Mouse (Mus musculus): ENCODE results near the gene 4930539E08Rik. TPM values are rescaled to one million over a fixed set of nuclear protein-coding genes. Genes with fewer than 3 reads are reported as not detected.

4930539E08Rik gene
- polyA plus RNA-seq, 1 experiment, result not detected

DNA sequence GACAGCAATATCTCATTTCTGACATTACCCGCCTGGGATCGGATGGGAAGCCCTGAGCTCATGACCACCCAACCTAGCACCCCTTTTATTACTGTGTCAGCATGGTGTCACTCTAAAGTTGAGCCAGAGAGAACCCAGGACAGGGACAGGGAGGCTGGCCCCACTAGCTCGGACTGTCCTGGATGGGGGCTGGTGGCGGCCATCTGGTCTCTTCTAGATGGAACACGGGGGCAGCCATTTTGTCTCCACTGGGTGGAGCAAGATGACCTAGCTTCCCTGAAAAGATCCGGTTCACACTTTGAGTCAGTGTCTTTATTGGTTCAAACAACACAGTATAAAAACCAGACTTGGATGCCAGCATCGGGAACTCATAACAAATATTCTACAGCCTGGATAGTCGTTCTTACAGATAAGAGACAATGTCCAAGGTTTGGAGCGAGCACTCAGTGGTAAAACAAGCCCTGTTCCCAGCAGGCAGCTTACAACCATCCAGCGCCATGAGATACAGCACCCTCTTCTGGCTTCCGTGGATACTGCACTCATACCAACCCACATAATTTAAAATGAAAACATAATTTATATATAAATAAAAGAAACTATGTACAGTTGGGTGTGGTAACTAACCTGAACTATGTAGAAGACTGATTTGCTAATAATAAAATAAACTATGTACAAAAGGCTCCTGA is 18.9 kb downstream of the 4930539E08Rik start:
- TF ChIP-seq POLR2A (IDR thresholded peaks at IDR 0.05; ENCODE audit: borderline replicate concordance, control insufficient read depth, low read depth, low read length), result no peak
- peak; percentile 41; the same call in 1 of the 2 replicates for TF ChIP-seq CTCF (IDR thresholded peaks at IDR 0.05; ENCODE audit: control insufficient read depth, insufficient read depth, low read length)
- H3K4me3 ChIP-seq (replicated peaks; ENCODE audit: control insufficient read depth, low read depth, low read length), result no peak overlapping the region
- peaks cover 5% of the 10 kb centered on the region for H3K4me1 ChIP-seq (ENCODE audit: control insufficient read depth, insufficient read depth, low read length)
- 85% methylated on average over 11 of the region's 11 CpGs for WGBS
- H3K27ac ChIP-seq (ENCODE audit: control insufficient read depth, insufficient read depth, low read depth, low read length, poor library complexity), result no peak overlapping the region

DNA sequence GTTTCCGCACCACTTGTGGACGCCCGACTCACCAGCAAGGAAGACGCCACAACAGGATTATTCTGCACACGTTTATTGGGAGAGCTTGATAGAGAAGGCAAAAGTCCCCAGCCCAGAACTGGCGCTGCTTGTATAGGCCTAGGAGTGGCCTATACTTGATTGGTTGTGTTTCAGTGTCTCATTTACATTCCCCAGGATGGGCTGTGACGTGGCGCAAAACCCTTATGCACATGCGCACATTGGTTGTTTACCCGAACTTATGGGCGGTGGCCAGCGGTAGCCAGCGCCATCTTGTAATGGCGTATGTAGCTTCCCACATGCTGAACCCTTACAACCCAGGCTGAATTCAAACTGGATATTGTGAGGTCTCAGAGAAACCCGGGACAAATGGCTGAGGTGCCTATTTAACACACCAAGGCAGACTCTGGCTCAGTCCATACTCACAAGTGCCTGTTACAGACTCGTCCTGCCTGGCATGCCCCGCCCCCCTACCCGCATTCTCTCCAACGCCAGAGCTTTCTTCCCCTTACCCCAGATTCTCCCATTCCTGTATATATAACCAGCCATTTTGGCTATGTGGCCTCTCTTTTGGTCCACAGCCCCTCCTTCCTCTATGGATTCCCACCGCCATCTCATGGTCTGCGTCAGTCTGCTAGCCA is 19.8 kb downstream of the 4930539E08Rik start:
- TF ChIP-seq CTCF (IDR thresholded peaks at IDR 0.05; ENCODE audit: control insufficient read depth, insufficient read depth, low read length) (no peak), POLR2A (IDR thresholded peaks at IDR 0.05; ENCODE audit: borderline replicate concordance, control insufficient read depth, low read depth, low read length) (no peak)
- Histone ChIP-seq H3K4me3 (replicated peaks; ENCODE audit: control insufficient read depth, low read depth, low read length) (no peak overlapping the region), H3K27ac (ENCODE audit: control insufficient read depth, insufficient read depth, low read depth, low read length, poor library complexity) (no peak overlapping the region), H3K4me1 (ENCODE audit: control insufficient read depth, insufficient read depth, low read length) (peaks cover 5% of the 10 kb centered on the region)
- 89% methylated on average over 21 of the region's 21 CpGs for WGBS

DNA sequence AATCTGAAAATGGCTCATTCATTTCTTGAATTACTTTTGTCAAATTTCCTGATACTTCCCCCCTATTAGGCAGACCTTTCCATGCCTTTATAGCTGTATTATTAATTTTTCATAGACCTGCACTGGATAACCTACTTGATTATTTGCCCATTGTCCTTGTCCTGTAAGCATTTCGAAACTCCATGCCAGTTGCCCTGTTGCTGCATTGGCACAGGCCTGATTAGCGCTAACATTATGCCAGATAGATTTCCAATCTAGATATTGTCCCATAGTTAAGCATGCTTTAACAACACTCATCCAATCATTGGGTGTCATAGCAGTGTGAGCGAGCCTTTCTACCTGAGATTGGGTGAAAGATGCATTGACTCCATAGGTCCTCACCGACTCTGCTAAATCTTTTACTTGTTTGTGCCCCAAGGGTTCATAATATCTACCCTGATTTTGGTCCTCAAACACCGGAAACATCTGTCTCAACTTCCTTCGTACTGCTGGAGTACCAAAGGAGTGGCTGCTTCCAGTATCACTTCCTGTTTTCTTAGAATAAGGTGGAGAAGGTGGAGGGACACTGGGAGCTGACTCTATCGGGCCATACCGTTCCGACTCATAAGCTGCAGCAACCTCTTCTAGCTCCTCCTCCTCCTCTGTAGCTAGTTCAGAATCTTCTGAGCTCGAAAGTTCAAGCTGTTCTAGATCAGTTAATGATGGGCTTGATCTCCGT is 20.9 kb downstream of the 4930539E08Rik start:
- 19% methylated on average over 11 of the region's 11 CpGs for WGBS
- H3K4me3 ChIP-seq (replicated peaks; ENCODE audit: control insufficient read depth, low read depth, low read length), result no peak overlapping the region
- TF ChIP-seq POLR2A (IDR thresholded peaks at IDR 0.05; ENCODE audit: borderline replicate concordance, control insufficient read depth, low read depth, low read length) (no peak), CTCF (IDR thresholded peaks at IDR 0.05; ENCODE audit: control insufficient read depth, insufficient read depth, low read length) (no peak)
- no peak overlapping the region; the same call in 1 of the 2 replicates for H3K27ac ChIP-seq (ENCODE audit: control insufficient read depth, insufficient read depth, low read depth, low read length, poor library complexity)
- peaks cover 3% of the 10 kb centered on the region for H3K4me1 ChIP-seq (ENCODE audit: control insufficient read depth, insufficient read depth, low read length)

DNA sequence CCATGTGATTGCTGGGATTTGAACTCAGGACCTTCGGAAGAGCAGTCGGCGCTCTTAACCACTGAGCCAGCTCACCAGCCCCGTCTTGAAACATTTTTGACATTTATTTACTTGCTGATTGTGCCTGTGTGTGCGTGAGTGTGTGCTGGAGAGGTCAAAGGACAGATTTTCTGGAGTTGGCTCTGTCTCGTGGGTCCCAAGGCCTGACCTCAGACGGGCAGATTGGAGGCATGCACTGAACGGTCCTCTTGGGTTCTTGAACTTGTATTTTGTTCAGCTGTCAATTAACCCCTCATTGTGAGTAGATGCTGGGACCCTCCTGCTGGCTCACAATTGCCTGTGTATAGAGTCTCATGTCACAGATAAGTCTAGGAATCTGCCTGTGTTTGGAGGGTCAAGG is 28.9 kb downstream of the 4930539E08Rik start:
- 88% methylated on average over 8 of the region's 8 CpGs for WGBS
- no peak overlapping the region for H3K4me3 ChIP-seq (replicated peaks; ENCODE audit: control insufficient read depth, low read depth, low read length)
- peaks cover 1% of the 10 kb centered on the region; the same call in 1 of the 2 replicates for H3K4me1 ChIP-seq (ENCODE audit: control insufficient read depth, insufficient read depth, low read length)
- H3K27ac ChIP-seq (ENCODE audit: control insufficient read depth, insufficient read depth, low read depth, low read length, poor library complexity), result no peak overlapping the region
- TF ChIP-seq CTCF (IDR thresholded peaks at IDR 0.05; ENCODE audit: control insufficient read depth, insufficient read depth, low read length) (no peak), POLR2A (IDR thresholded peaks at IDR 0.05; ENCODE audit: borderline replicate concordance, control insufficient read depth, low read depth, low read length) (no peak)

DNA sequence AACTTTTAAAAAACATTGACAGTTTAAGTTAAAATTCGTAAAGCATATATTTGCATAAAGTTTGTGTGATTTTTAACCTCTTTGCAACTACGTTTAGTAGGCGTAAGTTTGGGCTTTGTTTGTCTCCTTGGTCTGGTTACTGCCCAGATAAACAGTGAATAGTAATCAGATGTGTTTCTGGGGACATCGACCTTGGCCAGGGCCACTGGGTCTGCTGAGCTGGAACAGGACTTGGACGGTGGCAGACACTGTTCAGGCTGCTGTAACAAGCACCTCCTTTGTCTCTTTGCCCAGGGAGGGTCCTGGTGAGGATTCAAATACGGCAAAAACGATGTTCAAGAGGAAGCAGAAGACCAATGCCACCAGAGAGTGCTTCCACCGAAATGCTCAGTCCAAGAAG is 29.9 kb downstream of the 4930539E08Rik start:
- Histone ChIP-seq H3K27ac (ENCODE audit: control insufficient read depth, insufficient read depth, low read depth, low read length, poor library complexity) (no peak overlapping the region), H3K4me3 (replicated peaks; ENCODE audit: control insufficient read depth, low read depth, low read length) (no peak overlapping the region), H3K4me1 (ENCODE audit: control insufficient read depth, insufficient read depth, low read length) (peaks cover 1% of the 10 kb centered on the region; the same call in 1 of the 2 replicates)
- WGBS, result 73% methylated on average over 8 of the region's 8 CpGs
- no peak for TF ChIP-seq POLR2A (IDR thresholded peaks at IDR 0.05; ENCODE audit: borderline replicate concordance, control insufficient read depth, low read depth, low read length)
- TF ChIP-seq CTCF (IDR thresholded peaks at IDR 0.05; ENCODE audit: control insufficient read depth, insufficient read depth, low read length), result no peak

DNA sequence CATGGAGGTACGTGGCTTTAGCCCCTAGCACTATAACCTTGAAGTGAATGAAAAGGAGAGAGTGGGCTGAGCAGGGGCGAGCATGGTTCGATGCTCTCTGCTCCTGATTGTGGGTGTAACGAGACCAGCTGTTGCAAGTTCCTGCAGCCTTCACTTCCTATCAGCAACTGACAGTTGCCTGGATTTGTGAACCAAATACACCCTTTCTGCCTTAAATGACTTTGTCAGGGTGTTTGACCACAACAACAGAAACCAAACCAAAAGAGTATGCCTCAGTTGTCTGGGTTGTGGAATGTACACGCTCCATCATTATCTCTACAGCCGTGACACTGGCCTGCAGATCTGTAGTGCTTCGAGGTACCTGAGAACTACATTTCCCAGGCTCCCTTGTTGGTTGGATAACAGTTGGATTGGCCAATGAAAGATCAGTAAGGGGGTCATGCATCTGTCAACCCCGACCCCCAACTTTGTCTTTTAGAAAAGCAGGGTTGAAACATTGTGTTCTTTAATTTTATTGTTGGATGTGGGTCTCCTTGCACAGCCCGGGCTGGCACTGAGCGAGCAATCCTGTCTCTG is 31.1 kb downstream of the 4930539E08Rik start:
- TF ChIP-seq POLR2A (IDR thresholded peaks at IDR 0.05; ENCODE audit: borderline replicate concordance, control insufficient read depth, low read depth, low read length), result no peak
- TF ChIP-seq CTCF (IDR thresholded peaks at IDR 0.05; ENCODE audit: control insufficient read depth, insufficient read depth, low read length), result no peak
- Histone ChIP-seq H3K27ac (ENCODE audit: control insufficient read depth, insufficient read depth, low read depth, low read length, poor library complexity) (no peak overlapping the region; the same call in none of the 2 replicates), H3K4me1 (ENCODE audit: control insufficient read depth, insufficient read depth, low read length) (peaks cover 1% of the 10 kb centered on the region; the same call in 1 of the 2 replicates), H3K4me3 (replicated peaks; ENCODE audit: control insufficient read depth, low read depth, low read length) (no peak overlapping the region)
- WGBS, result 32% methylated on average over 10 of the region's 10 CpGs

DNA sequence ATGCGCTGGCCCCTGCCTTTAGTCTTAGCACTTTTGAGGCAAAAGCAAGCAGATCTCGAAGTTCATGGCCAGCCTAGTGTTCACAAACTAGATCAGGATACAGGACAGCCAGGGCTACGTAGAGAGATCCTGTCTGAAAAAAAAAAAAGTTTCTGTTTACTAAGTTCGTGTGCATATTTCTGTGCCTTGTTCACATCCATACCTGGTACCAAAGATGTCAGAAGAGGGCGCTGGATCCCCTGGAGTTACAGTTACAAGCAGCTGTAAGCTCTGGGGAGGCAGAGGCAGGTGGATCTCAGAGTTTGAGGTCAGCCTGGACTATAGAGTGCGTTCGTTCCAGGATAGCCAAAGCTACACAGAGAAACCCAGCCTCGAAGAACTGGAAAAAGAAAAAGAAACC is 32.3 kb downstream of the 4930539E08Rik start:
- 42% methylated on average over 8 of the region's 8 CpGs for WGBS
- TF ChIP-seq CTCF (IDR thresholded peaks at IDR 0.05; ENCODE audit: control insufficient read depth, insufficient read depth, low read length), result no peak
- no peak for TF ChIP-seq POLR2A (IDR thresholded peaks at IDR 0.05; ENCODE audit: borderline replicate concordance, control insufficient read depth, low read depth, low read length)
- H3K4me1 ChIP-seq (ENCODE audit: control insufficient read depth, insufficient read depth, low read length), result peaks cover 1% of the 10 kb centered on the region; the same call in 1 of the 2 replicates

DNA sequence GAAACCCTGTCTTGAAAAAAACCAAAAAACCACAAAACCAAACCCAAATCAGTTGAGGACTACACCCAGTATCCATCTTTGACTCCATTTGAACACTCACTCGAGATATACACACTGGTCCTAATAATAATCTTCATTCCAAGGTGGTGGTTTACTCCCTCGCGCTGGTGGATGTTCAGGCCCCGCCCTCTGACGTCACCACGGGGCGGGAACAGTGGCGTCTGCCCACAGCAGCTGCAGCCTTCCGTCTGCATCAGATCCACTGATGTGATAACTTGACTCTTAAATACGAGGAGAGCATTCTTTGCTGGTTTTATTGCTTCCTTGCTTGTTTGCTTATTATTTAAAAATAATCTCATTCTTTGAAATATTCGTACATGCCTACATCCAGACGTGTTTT is 32.8 kb downstream of the 4930539E08Rik start:
- Histone ChIP-seq H3K4me1 (ENCODE audit: control insufficient read depth, insufficient read depth, low read length) (peaks cover 1% of the 10 kb centered on the region; the same call in 1 of the 2 replicates), H3K27ac (ENCODE audit: control insufficient read depth, insufficient read depth, low read depth, low read length, poor library complexity) (no peak overlapping the region), H3K4me3 (replicated peaks; ENCODE audit: control insufficient read depth, low read depth, low read length) (no peak overlapping the region)
- no peak for TF ChIP-seq POLR2A (IDR thresholded peaks at IDR 0.05; ENCODE audit: borderline replicate concordance, control insufficient read depth, low read depth, low read length)
- TF ChIP-seq CTCF (IDR thresholded peaks at IDR 0.05; ENCODE audit: control insufficient read depth, insufficient read depth, low read length), result no peak
- 1% methylated on average over 12 of the region's 12 CpGs for WGBS

More for the DNA sequence above, 32.3 kb downstream of the 4930539E08Rik start:
- H3K27ac ChIP-seq (ENCODE audit: control insufficient read depth, insufficient read depth, low read depth, low read length, poor library complexity), result no peak overlapping the region
- H3K4me3 ChIP-seq (replicated peaks; ENCODE audit: control insufficient read depth, low read depth, low read length), result no peak overlapping the region

Data from bone marrow, adult 2 months (tissue).